Mouse (Mus musculus): Measurements from ENCODE around the gene Olfr722.
"Not testable (repeated sequence)": the region's sequence is repeated elsewhere in the genome, so short reads cannot be mapped to it uniquely, and the experiment has no call there.

The Olfr722 gene

DNA sequence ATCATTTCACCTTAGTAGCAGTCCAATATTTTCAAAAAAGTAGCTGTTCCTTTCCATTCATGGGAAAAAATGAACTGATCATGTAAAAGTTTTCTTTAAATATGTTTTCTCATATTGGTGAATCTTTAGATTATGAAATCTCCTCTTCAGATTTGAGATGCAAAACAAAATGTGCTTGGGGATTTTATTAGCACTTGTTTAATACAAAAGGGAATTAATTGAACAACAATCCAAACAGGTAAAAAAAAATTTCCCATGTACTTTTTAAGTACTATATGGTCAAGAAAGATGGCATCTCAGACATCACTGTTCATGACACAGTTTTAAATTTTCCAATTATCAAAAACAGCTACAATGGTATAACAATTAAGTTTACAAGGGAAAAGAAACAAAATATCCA, at the start of gene Olfr722:
Olfr722 (minus strand) TSS at position 101 of the 400 bp plus-strand sequence.
- DNase-seq, result no peak

DNA sequence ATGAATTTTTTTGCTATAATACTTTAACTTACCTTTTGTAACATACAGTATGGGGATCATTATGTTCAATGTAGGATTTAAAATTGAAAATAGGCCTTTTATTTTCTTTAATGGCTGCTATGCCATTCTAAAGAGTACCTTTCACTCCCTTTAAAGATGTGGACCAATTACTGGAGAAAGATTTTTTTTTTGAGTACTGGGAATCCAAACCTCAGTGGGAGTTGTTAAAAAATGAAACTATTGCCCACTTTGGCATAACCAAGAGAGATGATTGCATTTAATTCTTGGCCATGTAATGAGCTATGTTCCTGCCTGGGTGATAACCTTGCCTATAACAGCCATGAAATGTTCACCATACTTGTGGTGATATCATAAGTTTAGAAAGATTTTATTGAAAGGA, 29.9 kb upstream of the Olfr722 start, which contains the start of gene Olfr723:
Olfr723 (minus strand) TSS at position 101 of the 400 bp plus-strand sequence.
- DNase-seq, result not testable (repeated sequence)

GRCm38 (mm10) chr14:49860387-49860786, 41.4 kb downstream of the Olfr722 start:
- DNase-seq, result no peak

Measured in spleen, adult 18-20 months (tissue).